Mouse (Mus musculus): Measurements from ENCODE around the gene Ttc9. TPM values are rescaled to one million over a fixed set of nuclear protein-coding genes. Genes with fewer than 3 reads are reported as not detected.

Gene Ttc9
- polyA plus RNA-seq, 1 experiment: 43.8 TPM

DNA sequence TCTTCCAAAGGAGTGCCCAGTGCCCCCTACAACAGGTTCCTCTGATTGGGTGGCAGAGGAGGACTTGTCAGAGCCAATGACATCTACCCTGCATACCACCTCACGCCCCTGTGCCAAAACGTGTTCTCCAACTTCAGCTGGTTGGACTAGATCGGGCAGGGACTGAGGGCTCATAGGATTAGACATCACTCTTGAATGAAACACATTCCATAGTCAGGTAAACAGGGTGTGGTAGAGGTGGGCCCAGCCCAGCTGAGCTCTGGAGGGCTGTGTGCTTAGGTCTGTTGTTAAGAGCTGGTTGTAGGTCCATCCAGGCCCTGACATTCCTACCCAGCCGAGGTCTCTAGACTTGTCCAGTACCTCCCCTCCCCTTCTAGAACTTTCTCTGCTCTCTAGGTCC is 81.6 kb downstream of the Ttc9 start:
- TF ChIP-seq CTCF (IDR thresholded peaks at IDR 0.05; ENCODE audit: borderline replicate concordance, insufficient read depth, low read depth, low read length) (no peak), POLR2A (IDR thresholded peaks at IDR 0.05; ENCODE audit: borderline replicate concordance, insufficient read depth, low read length) (no peak)
- no peak for DNase-seq
- no peak overlapping the region for H3K4me3 ChIP-seq (replicated peaks; ENCODE audit: insufficient read depth, low read depth, low read length)
- H3K27me3 ChIP-seq (ENCODE audit: control insufficient read depth, insufficient read depth, low read length): no peaks in the 10 kb centered on the region
- no peaks in the 10 kb centered on the region for H3K4me1 ChIP-seq (ENCODE audit: control insufficient read depth, insufficient read depth, low read length)
- 92% methylated on average over 4 of the region's 4 CpGs for WGBS
- H3K27ac ChIP-seq (ENCODE audit: insufficient read depth, low read length): no peak overlapping the region

Other genes starting within 250 kb of the Ttc9 start
- 1.8 and 1.9 TPM in 2 replicates for gene Adam4, start 209.3 kb upstream of the Ttc9 start, polyA plus RNA-seq (2012; rRNA removed)
- gene Cox16, start 146.1 kb upstream of the Ttc9 start, polyA plus RNA-seq (2012; rRNA removed): 63.1 and 70.0 TPM in 2 replicates
- gene Gm20498, start 98.3 kb upstream of the Ttc9 start, polyA plus RNA-seq (2012; rRNA removed): 22.6 and 23.7 TPM in 2 replicates
- 28.5 and 30.3 TPM in 2 replicates for gene Synj2bp, start 98.3 kb upstream of the Ttc9 start, polyA plus RNA-seq (2012; rRNA removed)
- gene Adam21, start 62.8 kb upstream of the Ttc9 start, polyA plus RNA-seq (2012; rRNA removed): 0.67 and 0.74 TPM in 2 replicates
- 29.3 and 31.8 TPM in 2 replicates for gene Med6, start 36.2 kb upstream of the Ttc9 start, polyA plus RNA-seq (2012; rRNA removed)
- gene Map3k9, start 149.9 kb downstream of the Ttc9 start, polyA plus RNA-seq (2012; rRNA removed): 14.4 and 15.5 TPM in 2 replicates
- 45.3 and 48.2 TPM in 2 replicates for gene Pcnx, start 228.8 kb downstream of the Ttc9 start, polyA plus RNA-seq (2012; rRNA removed)